In genomic region chr11:33162998-33163506, GRCm38 (mm10) we compare ENCODE assay signal across 8 mouse cellular contexts. TPM values are rescaled to one million over a fixed set of nuclear protein-coding genes. Genes with fewer than 3 reads are reported as not detected.
A peak's percentile ranks its signal among the peaks of the same experiment; 100 is the strongest.
DNase-seq lines count a peak whose midpoint lies in the region; ATAC-seq and TF ChIP-seq lines count a peak whose summit lies in the region.

Npm1 (minus strand) TSS chr11:33163206.

- H3K36me3 ChIP-seq in hindbrain, embryonic 13.5 days = peaks cover 29% of the 10 kb centered on the region

- POLR2A ChIA-PET in Patski (lab: Charles Lee) = interaction anchor here (0.7 kb wide), 1 partner anchor 349 kb away, joined by 3 read pairs; no protein-coding TSS in a partner anchor

- peaks cover 16% of the 10 kb centered on the region for H3K4me1 ChIP-seq in hindbrain, embryonic 13.5 days (replicated peaks)

- H3K4me3 ChIP-seq in hindbrain, embryonic 13.5 days = peak within 1 kb of the TSS; percentile 96

- peak within 1 kb of the TSS; percentile 97 for H3K4me2 ChIP-seq in hindbrain, embryonic 13.5 days

- H3K27me3 ChIP-seq in Patski = peaks cover 12% of the 10 kb centered on the region
- H3K27me3 ChIP-seq in hindbrain, embryonic 13.5 days = no peaks in the 10 kb centered on the region

- CTCF ChIA-PET in Patski (lab: Charles Lee) = interaction anchor here (1.0 kb wide), 1 partner anchor 14 kb away, joined by 3 read pairs; no protein-coding TSS in a partner anchor

- DNase-seq in Patski (ENCODE audit: low read depth, low spot score) = peak; percentile 96
- peak; percentile 100 for DNase-seq in cerebellum, postnatal 14 days
- peak; percentile 99 for DNase-seq in frontal cortex, postnatal 14 days (ENCODE audit: low spot score in 2 of 2)
- DNase-seq in layer of hippocampus, postnatal 25 days (ENCODE audit: extremely low spot score in 1 of 2, low spot score in 1 of 2) = peak; percentile 96 to 97
- DNase-seq in lung, postnatal 25 days (ENCODE audit: low spot score) = peak; percentile 99
- peak; percentile 100 for DNase-seq in retina, embryonic 14.5 days (ENCODE audit: low spot score)
- peak; percentile 99 for DNase-seq in thymus, postnatal 4 days

- peak within 1 kb of the TSS; percentile 97 for H3K27ac ChIP-seq in hindbrain, embryonic 13.5 days

- no peak for TF ChIP-seq CTCF in Patski (IDR thresholded peaks at IDR 0.05)

- H3K9ac ChIP-seq in hindbrain, embryonic 13.5 days = peak within 1 kb of the TSS; percentile 98

- 4% methylated on average over 49 of the region's 49 CpGs for WGBS in hindbrain, embryonic 13.5 days

- ATAC-seq in Patski = peak; percentile 91
- peak; percentile 96 for ATAC-seq in hindbrain, embryonic 13.5 days (ENCODE audit: low FRiP score)

- H3K9me3 ChIP-seq in hindbrain, embryonic 13.5 days = no peaks in the 10 kb centered on the region

- in situ Hi-C loops in Patski (cut with MboI; ENCODE audit: low pct_unique_long_range_greater_than_20kb) = no loop called here

RNA-seq across cellular contexts. Expression of gene Npm1, which starts in this region (rescaled TPM):
- polyA plus RNA-seq in Patski (2021) = 908 TPM
- polyA plus RNA-seq in hindbrain, embryonic 13.5 days (2015; fragmentation: Nextera tagmentation; extraction: Ambion mirVana) = 542 and 556 TPM in 2 replicates
- total RNA-seq in layer of hippocampus, postnatal 25 days (2021) = 100 to 1,000 TPM; 167 to 170 TPM

Comparison
In these comparisons a context has a peak if more than half of its experiments do, and no peak if none do; other contexts are left out.
1. Peak in every context shown above with its lines: DNase-seq, ATAC-seq, H3K4me3 ChIP-seq and H3K27ac ChIP-seq.